ENCODE assay signal across 11 mouse cellular contexts in the genomic region with DNA sequence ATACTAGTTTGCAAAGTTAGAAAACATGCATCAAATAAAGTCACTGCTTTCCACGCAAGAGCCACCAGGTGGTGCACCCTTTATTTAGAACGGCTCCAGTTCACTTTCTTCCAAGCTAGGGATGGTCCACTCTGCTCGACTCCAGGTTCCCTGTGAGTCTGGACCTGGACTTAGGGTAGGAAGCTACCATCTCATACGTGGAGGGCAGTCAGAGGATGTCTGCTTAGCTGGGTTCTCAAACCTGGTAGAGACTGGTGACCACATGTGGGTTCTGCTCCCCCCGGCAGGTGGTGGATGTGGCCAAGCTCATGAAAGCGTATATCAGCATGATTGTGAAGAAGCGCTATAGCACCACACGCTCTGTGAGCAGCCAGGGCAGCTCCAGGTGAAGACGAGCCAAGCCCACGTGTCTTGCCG. TPM values are rescaled to one million over a fixed set of nuclear protein-coding genes. Genes with fewer than 3 reads are reported as not detected.
DNase-seq lines count a peak whose midpoint lies in the region; ATAC-seq lines count a peak whose summit lies in the region.
"Had no signal": no experiment of that assay in that cellular context is flagged by ENCODE, and none has a peak within 500 bp of the region (broad histone marks: within the 10 kb centered on the region; RNA-seq: fewer than 3 reads in every experiment).

No protein-coding gene starts in this region.

- peaks cover 4% of the 10 kb centered on the region; the same call in 1 of the 2 replicates for H3K9me3 ChIP-seq in hindbrain, embryonic 15.5 days
- H3K9me3 ChIP-seq in hindbrain, embryonic 13.5 days: 0 out of 2 replicates have a peak, but pooled peaks cover 4% of the 10 kb centered on the region

- H3K36me3 ChIP-seq in hindbrain, embryonic 15.5 days: peaks cover 20% of the 10 kb centered on the region
- peaks cover 79% of the 10 kb centered on the region for H3K36me3 ChIP-seq in hindbrain, embryonic 13.5 days

- peak; percentile 68; the same call in 1 of the 2 replicates for ATAC-seq in hindbrain, embryonic 15.5 days (ENCODE audit: low FRiP score, low read depth)
- no peak for ATAC-seq in hindbrain, embryonic 13.5 days (ENCODE audit: low FRiP score)
- ATAC-seq in granulocyte monocyte progenitor cell, adult 5-6 weeks (replicated peaks; ENCODE audit: poor library complexity, severe bottlenecking): peak; percentile 60
- ATAC-seq: Patski had no signal

- WGBS in hindbrain, embryonic 15.5 days: 90% methylated on average over 11 of the region's 11 CpGs
- WGBS in hindbrain, embryonic 13.5 days: 89% methylated on average over 11 of the region's 11 CpGs

- H3K4me3 ChIP-seq in hindbrain, embryonic 15.5 days: no peak overlapping the region
- H3K4me3 ChIP-seq in hindbrain, embryonic 13.5 days: no peak overlapping the region
- H3K4me3 ChIP-seq: embryonic facial prominence, embryonic 15.5 days; limb, embryonic 12.5 days had no signal

- H3K9ac ChIP-seq in hindbrain, embryonic 15.5 days: no peak overlapping the region
- H3K9ac ChIP-seq in hindbrain, embryonic 13.5 days: no peak overlapping the region
- H3K9ac ChIP-seq: embryonic facial prominence, embryonic 15.5 days; limb, embryonic 12.5 days had no signal

- no peak overlapping the region for H3K27ac ChIP-seq in hindbrain, embryonic 15.5 days (replicated peaks)
- H3K27ac ChIP-seq in hindbrain, embryonic 13.5 days: no peak overlapping the region
- H3K27ac ChIP-seq: embryonic facial prominence, embryonic 15.5 days; limb, embryonic 12.5 days had no signal

- H3K4me1 ChIP-seq in hindbrain, embryonic 15.5 days (replicated peaks): no peaks in the 10 kb centered on the region
- no peaks in the 10 kb centered on the region for H3K4me1 ChIP-seq in hindbrain, embryonic 13.5 days (replicated peaks)
- H3K4me1 ChIP-seq: limb, embryonic 12.5 days had no signal

- H3K27me3 ChIP-seq in hindbrain, embryonic 15.5 days: no peaks in the 10 kb centered on the region
- no peaks in the 10 kb centered on the region for H3K27me3 ChIP-seq in hindbrain, embryonic 13.5 days
- H3K27me3 ChIP-seq: embryonic facial prominence, embryonic 15.5 days; limb, embryonic 12.5 days; Patski had no signal

- no peak overlapping the region for H3K4me2 ChIP-seq in hindbrain, embryonic 15.5 days
- H3K4me2 ChIP-seq in hindbrain, embryonic 13.5 days: no peak overlapping the region
- H3K4me2 ChIP-seq: embryonic facial prominence, embryonic 15.5 days; limb, embryonic 12.5 days had no signal

- peak; percentile 57 for DNase-seq in CD4-positive helper T cell, adult 2 months (ENCODE audit: low read depth, low spot score)
- DNase-seq in lung, postnatal 36 days: peak; percentile 38
- DNase-seq in cerebellum, adult 11-12 months: no peak
- DNase-seq in embryo, embryonic 9.5 days (ENCODE audit: extremely low spot score): no peak
- no peak for DNase-seq in neural tube, embryonic 10.5 days (ENCODE audit: extremely low spot score, low spot score)

RNA-seq across cellular contexts. Expression of gene Retreg1, which starts 31.1 kb away (rescaled TPM):
- polyA plus RNA-seq in hindbrain, embryonic 15.5 days (2015; fragmentation: Nextera tagmentation; extraction: Ambion mirVana): 13.4 and 14.8 TPM in 2 replicates
- 7.7 and 9.7 TPM in 2 replicates for polyA plus RNA-seq in hindbrain, embryonic 13.5 days (2015; fragmentation: Nextera tagmentation; extraction: Ambion mirVana)
- total RNA-seq in granulocyte monocyte progenitor cell, adult 5-6 weeks (2014; fragmentation: Nextera tagmentation): 15.5 and 23.1 TPM in 2 replicates
- 30.4 and 37.6 TPM in 2 replicates for total RNA-seq in granulocyte monocyte progenitor cell, adult 5-6 weeks (2017)

Comparison
In these comparisons a context has a peak if more than half of its experiments do, and no peak if none do; other contexts are left out.
1. DNase-seq: peak in CD4-positive helper T cell, adult 2 months (single experiment) and lung, postnatal 36 days (single experiment); none in cerebellum, adult 11-12 months (single experiment), embryo, embryonic 9.5 days (single experiment) and neural tube, embryonic 10.5 days (single experiment).